Mouse (Mus musculus) lung, adult 2 months (tissue): ENCODE measurements around the gene Phf5a.

Experiments
- CTCF ChIP-seq: fragments of 200-500 bp; IDR thresholded peaks from 2 replicates; pipeline ENCODE4 v1.5.1; 2011; ENCODE audit warnings: mild to moderate bottlenecking, low read length, control low read depth; ENCODE audit not compliant: insufficient read depth
- POLR2A ChIP-seq: fragments of 200-500 bp; IDR thresholded peaks from 2 replicates; pipeline ENCODE4 v1.6.1; 2011; ENCODE audit warnings: low read depth, mild to moderate bottlenecking, control low read depth, low read length, borderline replicate concordance; ENCODE audit errors: extremely low read depth

- TF ChIP-seq CTCF (no peak), POLR2A (no peak)
These were observed 23.9 kb downstream of the Phf5a start for GRCm38 (mm10) chr15:81847861-81848260.
